Mouse (Mus musculus): ENCODE results near the gene Derl2. TPM values are rescaled to one million over a fixed set of nuclear protein-coding genes. Genes with fewer than 3 reads are reported as not detected.
A peak's percentile ranks its signal among the peaks of the same experiment; 100 is the strongest.

Derl2 gene
- polyA plus RNA-seq, 1 experiment from 2014 or later: 33.1 TPM

DNA sequence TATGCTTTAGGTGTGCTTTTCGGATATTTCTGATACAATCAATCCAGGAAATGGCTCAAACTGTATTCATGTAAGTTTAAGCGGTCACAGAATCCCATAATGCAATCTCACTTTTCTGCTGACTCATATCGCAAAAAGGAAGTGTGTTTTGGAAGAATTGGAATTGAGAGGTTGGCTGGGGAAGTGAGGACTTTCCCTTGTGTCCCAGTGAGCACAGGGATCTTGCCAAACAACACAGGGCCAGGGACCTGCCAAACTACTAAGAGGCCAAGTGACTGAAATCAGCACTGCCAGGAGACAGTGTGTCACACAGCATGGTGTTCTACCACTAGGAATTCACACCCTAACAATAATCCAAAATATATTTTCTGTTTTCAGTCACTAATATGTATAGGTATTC lies 11.3 kb downstream of the Derl2 start:
- WGBS: 93% methylated on average over 3 of the region's 3 CpGs
- Histone ChIP-seq H3K4me1 (peaks cover 6% of the 10 kb centered on the region), H3K27ac (replicated peaks) (no peak overlapping the region), H3K4me3 (no peak overlapping the region), H3K36me3 (replicated peaks) (peaks cover 63% of the 10 kb centered on the region), H3K9me3 (no peaks in the 10 kb centered on the region), H3K27me3 (replicated peaks; ENCODE audit: low read depth, poor library complexity, severe bottlenecking) (no peaks in the 10 kb centered on the region)
- no peak for DNase-seq (ENCODE audit: low spot score)

DNA sequence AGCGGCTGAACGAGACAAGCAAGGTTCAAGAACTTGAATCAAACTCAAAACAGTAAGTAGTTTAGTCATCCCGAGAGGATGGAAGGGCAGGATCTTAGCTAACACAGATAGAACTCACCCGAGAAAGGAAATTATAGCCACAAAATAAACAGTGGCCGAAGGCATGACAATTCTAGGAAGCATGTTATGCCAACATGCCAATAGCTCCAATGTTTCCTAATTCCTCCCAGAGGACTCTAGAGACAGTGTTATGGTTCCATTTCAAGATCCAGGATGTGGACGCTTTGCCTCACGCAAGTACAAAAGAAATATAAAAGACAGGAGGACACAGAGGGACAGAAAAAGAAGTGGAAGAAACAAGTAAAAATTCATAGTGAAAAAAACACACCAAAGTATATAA lies 11.8 kb downstream of the Derl2 start:
- H3K27me3 ChIP-seq (replicated peaks; ENCODE audit: low read depth, poor library complexity, severe bottlenecking): no peaks in the 10 kb centered on the region
- no peak overlapping the region for H3K27ac ChIP-seq (replicated peaks)
- H3K9me3 ChIP-seq: no peaks in the 10 kb centered on the region
- peaks cover 11% of the 10 kb centered on the region for H3K4me1 ChIP-seq
- H3K4me3 ChIP-seq: no peak overlapping the region
- 87% methylated on average over 7 of the region's 7 CpGs for WGBS
- H3K36me3 ChIP-seq (replicated peaks): peaks cover 58% of the 10 kb centered on the region
- no peak for DNase-seq (ENCODE audit: low spot score)

DNA sequence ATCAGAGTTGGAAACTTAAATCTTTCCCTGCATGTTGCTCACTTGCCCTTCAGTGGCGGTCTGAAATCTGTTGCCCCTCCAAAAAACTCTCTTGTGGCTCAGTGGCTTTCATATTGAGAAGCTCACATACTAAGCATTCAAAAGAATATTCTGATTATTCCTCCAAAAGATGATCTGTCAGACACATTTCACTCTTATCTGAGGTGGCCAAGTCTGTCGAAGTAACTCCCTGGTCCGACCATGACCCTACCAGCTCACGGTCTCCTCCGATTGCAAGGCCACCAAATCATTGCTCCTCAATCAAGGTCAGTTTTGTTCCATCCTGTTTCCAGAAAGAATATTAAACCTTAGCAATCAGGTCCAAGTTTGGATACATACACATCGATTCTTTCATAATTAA lies 12.6 kb downstream of the Derl2 start:
- Histone ChIP-seq H3K27me3 (replicated peaks; ENCODE audit: low read depth, poor library complexity, severe bottlenecking) (no peaks in the 10 kb centered on the region), H3K36me3 (replicated peaks) (peaks cover 54% of the 10 kb centered on the region), H3K9me3 (no peaks in the 10 kb centered on the region), H3K4me1 (peaks cover 18% of the 10 kb centered on the region), H3K4me3 (no peak overlapping the region), H3K27ac (replicated peaks) (no peak overlapping the region)
- DNase-seq (ENCODE audit: low spot score): no peak
- WGBS: 96% methylated on average over 6 of the region's 6 CpGs

DNA sequence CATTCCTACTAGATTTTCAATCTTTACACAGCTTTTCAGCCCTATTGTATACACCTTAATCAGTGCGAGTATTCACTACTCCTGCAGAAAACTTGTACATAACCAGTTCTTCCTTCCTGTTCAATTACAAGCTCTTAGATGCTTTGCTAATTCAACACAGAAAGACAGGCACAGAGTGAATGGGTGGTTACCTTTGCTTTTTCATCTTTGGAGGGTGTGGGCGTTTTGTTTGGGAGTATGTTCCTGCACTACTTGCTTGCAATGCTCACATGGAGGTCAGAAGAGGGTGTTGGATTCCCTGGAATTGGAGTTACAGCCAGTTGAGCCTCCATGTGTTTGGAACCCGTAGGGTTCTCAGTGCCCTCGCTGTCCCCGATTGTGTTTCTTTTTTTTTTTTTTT lies 14.6 kb downstream of the Derl2 start:
- Histone ChIP-seq H3K27ac (replicated peaks) (peak overlapping the region; percentile 71; the same call in 1 of the 2 replicates), H3K4me1 (peaks cover 18% of the 10 kb centered on the region), H3K27me3 (replicated peaks; ENCODE audit: low read depth, poor library complexity, severe bottlenecking) (no peaks in the 10 kb centered on the region), H3K36me3 (replicated peaks) (peaks cover 48% of the 10 kb centered on the region), H3K9me3 (no peaks in the 10 kb centered on the region), H3K4me3 (peak overlapping the region; percentile 93)
- DNase-seq (ENCODE audit: low spot score): no peak
- WGBS: 58% methylated on average over 5 of the region's 5 CpGs

- Histone ChIP-seq H3K9me3 (no peaks in the 10 kb centered on the region), H3K36me3 (replicated peaks) (peaks cover 48% of the 10 kb centered on the region), H3K4me3 (peak within 1 kb of the TSS; percentile 93), H3K4me1 (peaks cover 18% of the 10 kb centered on the region), H3K27me3 (replicated peaks; ENCODE audit: low read depth, poor library complexity, severe bottlenecking) (no peaks in the 10 kb centered on the region), H3K27ac (replicated peaks) (peak within 1 kb of the TSS; percentile 86)
- DNase-seq (ENCODE audit: low spot score): peak; percentile 98
- under 1% methylated on average over 35 of the region's 35 CpGs for whole genome bisulfite sequencing
Observed at GRCm38 (mm10) chr11:71004316-71004773, 15.3 kb downstream of the Derl2 start, which contains the start of gene Dhx33. TSS of gene Dhx33 (minus strand) at chr11:71004437.

DNA sequence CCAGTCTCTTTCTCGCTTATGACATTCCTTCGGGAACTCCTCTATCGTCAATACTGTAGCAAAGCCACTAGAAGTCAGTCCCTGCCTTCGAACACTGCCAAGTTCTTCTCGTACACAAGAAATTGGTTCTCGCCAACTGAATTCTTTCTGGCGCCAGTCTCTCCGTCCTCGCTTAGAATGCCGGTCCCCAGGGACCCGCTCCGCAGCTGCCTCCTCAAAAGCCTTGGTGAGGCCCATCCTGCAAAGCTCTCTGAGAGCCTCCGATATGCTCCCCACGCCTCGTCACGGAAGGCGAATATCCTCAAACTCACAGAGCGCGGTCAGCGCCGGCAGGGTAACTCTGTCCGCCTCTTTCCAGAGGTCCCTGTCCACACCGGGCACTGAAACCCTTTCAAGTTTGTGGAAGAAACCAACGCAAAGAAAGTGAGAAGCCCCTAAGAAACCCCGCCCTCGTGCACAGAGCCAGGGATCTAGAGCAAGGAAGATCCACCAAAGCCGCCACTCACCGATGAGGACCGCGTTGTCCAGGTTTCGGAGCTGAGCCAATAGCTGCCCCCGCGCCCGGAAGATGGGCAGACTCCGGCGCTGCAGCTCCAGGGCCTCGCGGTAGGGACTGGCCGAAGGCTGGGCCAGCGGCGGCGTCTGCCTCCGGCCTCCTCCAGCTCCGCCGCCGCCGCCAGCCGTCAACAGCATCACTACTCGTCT lies 15.9 kb downstream of the Derl2 start:
- no peak for DNase-seq (ENCODE audit: low spot score)
- H3K36me3 ChIP-seq (replicated peaks): peaks cover 49% of the 10 kb centered on the region
- no peaks in the 10 kb centered on the region for H3K9me3 ChIP-seq
- H3K27ac ChIP-seq (replicated peaks): peak overlapping the region; percentile 86
- peaks cover 18% of the 10 kb centered on the region for H3K4me1 ChIP-seq
- no peaks in the 10 kb centered on the region for H3K27me3 ChIP-seq (replicated peaks; ENCODE audit: low read depth, poor library complexity, severe bottlenecking)
- under 1% methylated on average over 49 of the region's 49 CpGs for WGBS
- peak overlapping the region; percentile 93 for H3K4me3 ChIP-seq

DNA sequence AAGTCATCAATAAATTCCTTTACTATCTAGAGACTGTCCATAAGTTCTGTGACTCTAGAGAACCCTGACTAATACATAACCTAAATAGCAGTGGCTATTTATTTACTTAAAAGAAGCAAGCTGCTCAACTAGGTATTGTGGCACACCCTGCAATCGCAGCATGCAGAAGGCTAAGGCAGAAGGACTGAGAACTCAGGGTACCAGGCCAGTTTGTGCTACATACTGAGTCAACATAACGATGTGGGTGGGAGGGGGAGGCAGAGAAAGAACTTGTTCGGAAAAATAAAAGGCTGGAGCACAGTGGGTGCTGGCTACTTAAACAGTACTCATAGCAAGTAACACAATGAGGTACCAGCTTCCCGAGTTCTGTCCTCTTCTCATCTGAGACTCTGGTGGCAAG lies 18.5 kb downstream of the Derl2 start:
- DNase-seq (ENCODE audit: low spot score): no peak
- Histone ChIP-seq H3K36me3 (replicated peaks) (peaks cover 55% of the 10 kb centered on the region), H3K27ac (replicated peaks) (no peak overlapping the region), H3K9me3 (no peaks in the 10 kb centered on the region), H3K27me3 (replicated peaks; ENCODE audit: low read depth, poor library complexity, severe bottlenecking) (no peaks in the 10 kb centered on the region), H3K4me1 (peaks cover 18% of the 10 kb centered on the region), H3K4me3 (no peak overlapping the region)
- WGBS: 88% methylated on average over 4 of the region's 4 CpGs

DNA sequence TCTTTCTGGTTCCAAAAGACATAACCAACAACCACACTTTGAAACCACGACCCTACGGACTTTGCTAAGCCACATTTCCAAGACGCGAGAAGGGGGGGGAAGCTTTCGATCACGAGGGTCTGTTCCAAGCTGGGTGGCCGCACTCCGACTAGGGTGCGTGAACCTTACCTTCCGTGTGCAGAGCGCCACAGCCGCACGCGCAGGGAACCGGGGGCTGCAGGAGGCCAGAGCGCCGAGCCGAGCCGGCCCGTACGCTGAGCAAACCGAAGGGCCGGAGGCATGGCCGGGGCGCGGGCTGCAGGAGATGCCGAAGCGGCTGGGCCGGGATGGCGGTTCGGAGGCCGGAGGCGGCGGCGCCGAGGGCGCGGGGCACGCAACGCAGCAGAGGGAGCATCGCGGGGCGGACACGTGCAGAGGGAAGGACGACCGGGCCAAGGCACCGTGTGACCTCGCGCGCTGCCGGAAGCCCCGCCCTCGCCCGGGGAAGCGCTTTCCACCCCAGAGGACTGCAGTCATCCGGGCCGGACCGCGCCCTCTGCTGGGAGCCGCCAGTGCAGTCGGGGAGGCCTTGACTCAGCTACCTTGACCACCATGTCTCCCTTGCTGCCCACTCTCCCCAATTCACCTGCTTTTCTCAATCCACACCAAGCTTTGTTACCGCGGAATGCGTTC lies 36.9 kb downstream of the Derl2 start, which contains the start of gene C1qbp:
Gene C1qbp (minus strand): TSS at position 470 of the 672 bp plus-strand sequence.
- peaks cover 77% of the 10 kb centered on the region for H3K36me3 ChIP-seq (replicated peaks)
- WGBS: under 1% methylated on average over 64 of the region's 64 CpGs
- no peaks in the 10 kb centered on the region for H3K9me3 ChIP-seq
- no peaks in the 10 kb centered on the region for H3K27me3 ChIP-seq (replicated peaks; ENCODE audit: low read depth, poor library complexity, severe bottlenecking)
- H3K4me1 ChIP-seq: peaks cover 13% of the 10 kb centered on the region
- H3K27ac ChIP-seq (replicated peaks): peak within 1 kb of the TSS; percentile 92
- peak; percentile 95 for DNase-seq (ENCODE audit: low spot score)
- peak within 1 kb of the TSS; percentile 96 for H3K4me3 ChIP-seq

GRCm38 (mm10) chr11:70982030-70982429 lies 37.6 kb downstream of the Derl2 start:
- DNase-seq (ENCODE audit: low spot score): no peak
- Histone ChIP-seq H3K27me3 (replicated peaks; ENCODE audit: low read depth, poor library complexity, severe bottlenecking) (no peaks in the 10 kb centered on the region), H3K9me3 (no peaks in the 10 kb centered on the region), H3K36me3 (replicated peaks) (peaks cover 77% of the 10 kb centered on the region), H3K4me1 (peaks cover 13% of the 10 kb centered on the region), H3K27ac (replicated peaks) (peak overlapping the region; percentile 92), H3K4me3 (peak overlapping the region; percentile 96)
- 9% methylated on average over 12 of the region's 12 CpGs for WGBS

GRCm38 (mm10) chr11:70980751-70981510 lies 38.7 kb downstream of the Derl2 start:
- no peak for DNase-seq (ENCODE audit: low spot score)
- Histone ChIP-seq H3K4me3 (peak overlapping the region; percentile 96), H3K4me1 (peaks cover 13% of the 10 kb centered on the region), H3K9me3 (no peaks in the 10 kb centered on the region), H3K36me3 (replicated peaks) (peaks cover 77% of the 10 kb centered on the region), H3K27me3 (replicated peaks; ENCODE audit: low read depth, poor library complexity, severe bottlenecking) (no peaks in the 10 kb centered on the region), H3K27ac (replicated peaks) (no peak overlapping the region)
- WGBS: 93% methylated on average over 14 of the region's 14 CpGs

- DNase-seq (ENCODE audit: low spot score): no peak
- Histone ChIP-seq H3K4me1 (peaks cover 13% of the 10 kb centered on the region), H3K4me3 (no peak overlapping the region), H3K36me3 (replicated peaks) (peaks cover 77% of the 10 kb centered on the region), H3K9me3 (no peaks in the 10 kb centered on the region), H3K27ac (replicated peaks) (no peak overlapping the region), H3K27me3 (replicated peaks; ENCODE audit: low read depth, poor library complexity, severe bottlenecking) (no peaks in the 10 kb centered on the region)
- 88% methylated on average over 6 of the region's 6 CpGs for WGBS
Observed at GRCm38 (mm10) chr11:70980232-70980631, 39.4 kb downstream of the Derl2 start.

GRCm38 (mm10) chr11:70977293-70977692 lies 42.3 kb downstream of the Derl2 start:
- 89% methylated on average over 6 of the region's 6 CpGs for WGBS
- H3K4me3 ChIP-seq: no peak overlapping the region
- no peak for DNase-seq (ENCODE audit: low spot score)
- H3K36me3 ChIP-seq (replicated peaks): peaks cover 92% of the 10 kb centered on the region
- H3K4me1 ChIP-seq: peaks cover 13% of the 10 kb centered on the region
- H3K27me3 ChIP-seq (replicated peaks; ENCODE audit: low read depth, poor library complexity, severe bottlenecking): no peaks in the 10 kb centered on the region
- H3K27ac ChIP-seq (replicated peaks): no peak overlapping the region
- H3K9me3 ChIP-seq: no peaks in the 10 kb centered on the region
